Mouse (Mus musculus) embryo, embryonic 9.5 days (tissue): ENCODE measurements around the gene Hfm1.

Experiments
- DNase-seq: peaks from one replicate; pipeline ENCODE4 v3.0.0-alpha.2; 2017; ENCODE audit errors: extremely low spot score

The Hfm1 gene

GRCm38 (mm10) chr5:106925488-106926368, at the start of gene Hfm1:
Gene Hfm1 (minus strand): TSS chr5:106926321.
- DNase-seq = peak; percentile 72

- no peak for DNase-seq
These were observed 47.8 kb upstream of the Hfm1 start for GRCm38 (mm10) chr5:106973883-106974282.

- DNase-seq = no peak
These were observed 41.5 kb upstream of the Hfm1 start for GRCm38 (mm10) chr5:106967578-106967977.

- DNase-seq = no peak
These were observed 40.3 kb upstream of the Hfm1 start for GRCm38 (mm10) chr5:106966443-106966842.

- DNase-seq = no peak
These were observed 38.4 kb upstream of the Hfm1 start for GRCm38 (mm10) chr5:106964513-106965014.

- peak; percentile 95 for DNase-seq
These were observed 37.7 kb upstream of the Hfm1 start, which contains the start of gene Cdc7 for GRCm38 (mm10) chr5:106963584-106964512. Gene Cdc7 (plus strand): TSS chr5:106964322.

GRCm38 (mm10) chr5:106960451-106960850, 34.3 kb upstream of the Hfm1 start:
- no peak for DNase-seq

- DNase-seq = no peak
These were observed 32.9 kb upstream of the Hfm1 start for GRCm38 (mm10) chr5:106959031-106959430.

- DNase-seq = no peak
These were observed 30.3 kb upstream of the Hfm1 start for GRCm38 (mm10) chr5:106956467-106956866.

- no peak for DNase-seq
These were observed 22.6 kb upstream of the Hfm1 start for GRCm38 (mm10) chr5:106948683-106949082.

- no peak for DNase-seq
These were observed 20.2 kb upstream of the Hfm1 start for GRCm38 (mm10) chr5:106946342-106946741.

- DNase-seq = no peak
These were observed 1.9 kb upstream of the Hfm1 start for GRCm38 (mm10) chr5:106927996-106928395.

- DNase-seq = no peak
These were observed 207 bp upstream of the Hfm1 start for GRCm38 (mm10) chr5:106926369-106926686.

GRCm38 (mm10) chr5:106919315-106919714, 6.8 kb downstream of the Hfm1 start:
- DNase-seq = no peak

- DNase-seq = no peak
These were observed 29.2 kb downstream of the Hfm1 start for GRCm38 (mm10) chr5:106896879-106897278.

GRCm38 (mm10) chr5:106891773-106892172, 34.3 kb downstream of the Hfm1 start:
- no peak for DNase-seq

- no peak for DNase-seq
These were observed 38.6 kb downstream of the Hfm1 start for GRCm38 (mm10) chr5:106887303-106888071.

- no peak for DNase-seq
These were observed 40.6 kb downstream of the Hfm1 start for GRCm38 (mm10) chr5:106885517-106885916.

GRCm38 (mm10) chr5:106876438-106876837, 49.7 kb downstream of the Hfm1 start:
- no peak for DNase-seq

GRCm38 (mm10) chr5:106860415-106860814, 65.7 kb downstream of the Hfm1 start:
- DNase-seq = peak; percentile 54

- DNase-seq = no peak
These were observed 72.8 kb downstream of the Hfm1 start for GRCm38 (mm10) chr5:106853284-106853683.

GRCm38 (mm10) chr5:106847045-106847444, 79.1 kb downstream of the Hfm1 start:
- DNase-seq = no peak
